Mouse (Mus musculus) c-Kit-positive CD71-positive TER-119-negative erythroid progenitor cells, embryonic 14.5 days (primary cell): ENCODE results near the gene Gdf9.

ENCODE experiments used
- DNase-seq: peaks from one replicate; pipeline ENCODE4 v3.0.0-alpha.2; 2013; ENCODE audit warnings: low read depth

The Gdf9 gene

GRCm38 (mm10) chr11:53446183-53446582 lies 15.4 kb downstream of the Gdf9 start:
- no peak for DNase-seq

- DNase-seq, result no peak
Observed at GRCm38 (mm10) chr11:53447996-53448395, 17.2 kb downstream of the Gdf9 start.

- DNase-seq, result no peak
Observed at GRCm38 (mm10) chr11:53448529-53448928, 17.7 kb downstream of the Gdf9 start.

- DNase-seq, result no peak
Observed at GRCm38 (mm10) chr11:53450070-53450705, 19.4 kb downstream of the Gdf9 start.

GRCm38 (mm10) chr11:53451361-53451760 lies 20.5 kb downstream of the Gdf9 start:
- no peak for DNase-seq

GRCm38 (mm10) chr11:53452396-53452795 lies 21.6 kb downstream of the Gdf9 start:
- no peak for DNase-seq

- no peak for DNase-seq
Observed at GRCm38 (mm10) chr11:53453031-53453430, 22.2 kb downstream of the Gdf9 start.

- no peak for DNase-seq
Observed at GRCm38 (mm10) chr11:53456474-53457371, 25.9 kb downstream of the Gdf9 start, which contains the start of the genes Gm10447 and Shroom1. TSS of gene Gm10447 (minus strand) at chr11:53457110. TSS of gene Shroom1 (plus strand) at chr11:53457205.

GRCm38 (mm10) chr11:53457372-53457954 lies 26.6 kb downstream of the Gdf9 start:
- no peak for DNase-seq

GRCm38 (mm10) chr11:53458996-53459395 lies 28.2 kb downstream of the Gdf9 start:
- no peak for DNase-seq

- no peak for DNase-seq
Observed at GRCm38 (mm10) chr11:53460192-53460591, 29.4 kb downstream of the Gdf9 start.

- DNase-seq, result no peak
Observed at GRCm38 (mm10) chr11:53461727-53462126, 30.9 kb downstream of the Gdf9 start.

GRCm38 (mm10) chr11:53463551-53464424 lies 33.0 kb downstream of the Gdf9 start:
- DNase-seq, result no peak

GRCm38 (mm10) chr11:53466231-53466971 lies 35.6 kb downstream of the Gdf9 start:
- DNase-seq, result no peak

- no peak for DNase-seq
Observed at GRCm38 (mm10) chr11:53469294-53469967, 38.6 kb downstream of the Gdf9 start.

GRCm38 (mm10) chr11:53469968-53470695 lies 39.3 kb downstream of the Gdf9 start, which contains the start of gene Gm9837:
TSS of gene Gm9837 (minus strand) at chr11:53470479.
- DNase-seq, result peak; percentile 86

GRCm38 (mm10) chr11:53472709-53473108 lies 41.9 kb downstream of the Gdf9 start:
- no peak for DNase-seq

- DNase-seq, result no peak
Observed at GRCm38 (mm10) chr11:53475620-53476019, 44.8 kb downstream of the Gdf9 start.

GRCm38 (mm10) chr11:53477833-53478232 lies 47.0 kb downstream of the Gdf9 start:
- no peak for DNase-seq
